Mouse (Mus musculus) heart, adult 8-10 months (tissue): ENCODE measurements at regions not wholly inside any gene's neighbourhood (a gene's known extent, or its start where the extent isn't known, plus 50 kb on each side); places are given as distances from the start of the nearest gene placed in this dataset.

ENCODE experiments used
- DNase-seq: peaks from one replicate; pipeline ENCODE4 v3.0.0; 2022; ENCODE audit warnings: low spot score

DNA sequence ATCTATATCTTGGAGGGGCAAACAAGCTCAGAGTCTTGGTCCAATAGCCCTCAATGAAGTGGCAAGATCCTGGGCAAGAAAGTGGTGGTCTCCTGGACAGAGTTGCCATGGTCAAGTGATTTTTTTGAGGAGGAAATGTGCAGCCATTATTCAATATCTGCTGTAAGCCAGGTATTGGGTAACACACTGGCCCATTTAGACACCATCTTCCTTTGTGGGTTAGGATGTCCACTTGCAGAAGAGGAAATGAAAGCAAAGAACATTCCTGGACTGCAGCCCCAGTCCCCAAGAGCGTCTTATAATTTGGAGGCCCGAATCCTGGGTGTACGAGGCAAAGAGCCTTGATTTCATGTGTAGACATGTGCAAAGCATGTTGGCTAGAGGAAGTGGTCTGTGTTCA, 56.3 kb upstream of the Pitx1 start:
- DNase-seq, result no peak

DNA sequence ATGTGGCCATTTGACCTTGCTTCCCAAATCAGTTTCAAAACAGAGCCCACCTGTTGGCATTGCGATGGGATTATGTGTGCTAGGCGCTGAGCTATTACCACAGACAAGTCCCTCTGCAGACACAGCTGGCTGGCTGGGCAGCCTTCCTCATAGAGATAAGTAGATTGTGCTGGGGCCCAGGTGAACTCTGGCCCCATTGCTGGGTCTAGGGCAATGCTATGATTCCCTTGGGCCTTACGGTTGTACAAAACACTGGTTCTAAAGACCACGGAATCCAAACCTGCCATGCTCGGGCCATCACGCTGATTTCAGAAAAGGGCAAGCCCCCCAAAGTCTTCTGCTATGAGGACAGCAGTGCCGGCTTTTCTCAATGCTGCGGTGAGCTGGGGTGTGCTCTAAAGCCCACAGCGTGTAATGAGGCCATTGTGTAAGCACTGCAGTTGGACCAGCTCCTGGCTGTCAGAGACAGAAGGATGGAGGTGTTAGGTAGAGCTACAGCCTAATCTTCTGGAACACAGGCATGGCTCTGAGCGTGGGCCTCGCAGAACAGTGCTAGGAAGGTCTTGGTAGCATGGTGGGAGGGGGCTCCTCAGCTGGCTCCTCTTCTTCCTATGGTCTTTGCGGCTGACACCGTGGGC, 51.2 kb upstream of the Pitx1 start:
- DNase-seq, result no peak
